Mouse (Mus musculus): Measurements from ENCODE around the gene Twistnb. TPM values are rescaled to one million over a fixed set of nuclear protein-coding genes. Genes with fewer than 3 reads are reported as not detected.

The Twistnb gene
- 33.8 and 51.7 TPM in 2 replicates for polyA plus RNA-seq (2012; rRNA removed; ENCODE audit: low replicate concordance)

GRCm38 (mm10) chr12:33429387-33430160, at the start of gene Twistnb:
TSS of gene Twistnb (plus strand) at chr12:33429635.

GRCm38 (mm10) chr12:33394804-33395623, 34.4 kb upstream of the Twistnb start, which contains the start of gene Efcab10:
TSS of gene Efcab10 (plus strand) at chr12:33394854.

Other genes with a start within 250 kb of the Twistnb start
- gene Efcab10, start 34.8 kb upstream of the Twistnb start, polyA plus RNA-seq (2012; rRNA removed; ENCODE audit: low replicate concordance) = not detected in 2 replicates